Mouse (Mus musculus): ENCODE data around the gene Kcnip1.
A peak's percentile ranks its signal among the peaks of the same experiment; 100 is the strongest.

Gene Kcnip1

DNA sequence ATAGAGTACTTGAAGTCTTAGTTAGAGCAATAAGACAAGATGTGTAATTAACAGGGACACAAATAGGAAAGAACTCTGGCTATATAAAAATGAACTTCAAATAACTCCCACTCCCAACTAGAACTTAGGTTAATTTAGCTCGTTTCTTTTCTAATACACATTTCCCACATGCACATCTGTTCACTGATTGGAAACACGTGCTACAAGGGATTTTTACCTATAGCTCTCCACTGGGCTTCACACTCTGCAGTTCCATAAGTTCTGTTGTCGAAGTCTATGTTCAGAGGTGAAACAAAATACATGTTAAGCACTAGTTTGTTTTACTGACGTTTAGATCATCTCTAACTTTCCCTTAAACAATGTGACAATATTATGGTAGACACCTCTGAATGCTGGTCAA is 12.8 kb downstream of the Kcnip1 start:
- no peak for DNase-seq

DNA sequence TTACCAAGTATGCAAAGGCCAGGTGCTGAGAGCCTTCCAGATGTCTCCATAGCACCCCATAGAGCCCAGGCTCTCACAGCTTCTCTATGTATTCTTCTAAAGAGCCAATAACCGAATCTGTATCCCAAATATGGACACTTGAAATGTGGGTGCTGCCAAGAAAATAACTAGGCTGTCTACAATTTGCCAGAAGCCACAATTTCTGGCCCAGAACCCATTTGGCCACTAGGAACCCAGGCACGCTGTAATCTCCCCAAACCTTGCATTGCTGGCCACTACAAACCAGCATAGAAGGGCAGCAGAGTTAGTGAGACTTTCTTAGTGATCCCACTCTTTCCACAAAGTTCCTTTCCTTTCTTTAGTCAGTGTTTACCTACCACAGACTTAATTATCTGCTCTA is 17.8 kb downstream of the Kcnip1 start:
- DNase-seq: no peak

DNA sequence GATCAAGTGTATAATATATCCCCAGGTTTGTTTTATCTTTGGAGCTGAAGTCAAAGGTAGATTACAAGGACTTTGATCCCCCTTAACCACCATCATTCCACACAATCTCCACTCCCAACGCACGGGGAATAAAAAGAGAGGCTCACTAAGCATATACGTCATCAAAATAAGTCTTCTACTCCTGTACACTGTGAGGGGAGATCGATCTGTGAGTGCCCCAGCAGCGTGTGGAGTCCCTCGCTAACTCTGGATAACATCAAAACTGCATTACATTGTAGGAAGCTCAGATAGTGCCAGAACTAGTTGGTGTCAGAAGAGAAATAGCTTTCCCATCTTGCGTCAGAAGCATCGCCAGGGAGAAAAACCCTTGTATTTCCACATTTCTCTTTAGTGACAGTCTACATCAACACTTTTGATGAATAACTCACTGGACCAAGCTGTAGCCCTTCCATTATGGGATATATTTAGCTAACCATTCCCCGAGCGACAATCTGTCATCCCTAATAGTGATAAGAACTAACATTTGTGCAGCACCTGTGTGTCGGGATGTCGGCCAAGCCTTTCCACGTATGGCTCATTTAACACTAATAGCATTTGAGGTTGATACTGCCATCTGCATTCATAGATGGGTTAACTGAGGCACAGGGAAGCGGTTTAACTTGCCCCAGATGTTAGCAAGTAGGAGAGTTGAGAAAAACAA is 18.5 kb downstream of the Kcnip1 start:
- no peak for DNase-seq

DNA sequence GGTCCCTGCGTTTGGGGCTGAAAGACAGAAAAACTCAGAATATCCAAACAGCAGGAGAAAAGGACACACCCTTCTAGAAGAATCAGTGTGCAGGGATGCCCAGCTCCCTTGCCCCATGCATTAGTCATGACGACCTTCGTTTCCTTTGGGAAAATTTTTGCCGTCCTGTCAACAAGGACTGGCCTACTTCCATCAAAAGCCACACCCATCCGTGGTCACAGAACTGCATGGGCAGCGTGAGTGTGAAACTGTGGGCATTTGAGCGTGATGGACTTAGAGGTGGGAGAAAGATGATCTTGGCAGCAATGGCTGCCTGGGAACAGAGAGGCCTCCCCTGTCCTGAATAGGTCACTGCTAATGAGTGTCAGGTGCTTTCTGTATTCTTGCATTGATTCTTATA is 20.8 kb downstream of the Kcnip1 start:
- DNase-seq: no peak

DNA sequence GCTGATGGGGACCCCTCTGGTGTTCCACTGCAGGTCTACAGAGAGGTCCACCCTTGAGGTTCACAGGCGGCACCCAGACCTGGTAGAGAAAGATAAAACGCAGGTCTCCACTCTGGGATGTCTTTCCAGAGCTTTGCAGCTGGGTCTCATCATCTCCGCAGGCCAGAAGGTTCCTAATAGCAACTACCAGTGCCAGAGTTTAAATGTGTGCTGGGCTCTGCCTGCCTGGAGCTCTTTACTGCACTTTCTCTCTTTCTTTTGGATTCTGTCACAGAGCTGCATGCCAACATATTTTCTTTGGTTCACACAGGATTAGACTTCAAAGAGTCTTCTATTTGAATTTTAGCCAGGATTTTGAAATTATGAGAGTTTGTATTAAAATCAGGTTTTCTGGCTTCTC is 23.8 kb downstream of the Kcnip1 start:
- peak; percentile 25 for DNase-seq

DNA sequence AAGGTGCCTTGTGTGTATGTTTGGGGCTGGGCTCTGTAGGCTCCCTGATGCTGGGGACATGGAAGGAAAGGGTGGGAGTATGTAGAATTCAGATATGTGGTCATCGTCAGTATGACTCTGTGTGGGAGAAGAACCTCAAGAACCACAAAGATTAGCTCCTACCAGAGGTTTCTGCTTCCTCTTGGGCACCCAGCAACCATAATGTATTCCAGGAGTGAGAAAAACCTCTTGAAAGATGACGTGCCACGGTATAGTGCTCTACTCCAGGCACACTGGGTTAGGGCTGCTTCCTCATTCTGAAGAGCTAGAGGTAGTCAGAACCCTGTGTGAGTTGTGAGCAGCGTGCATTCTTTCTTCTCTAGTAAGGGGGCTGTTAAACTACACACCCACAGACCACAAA is 25.2 kb downstream of the Kcnip1 start:
- no peak for DNase-seq

DNA sequence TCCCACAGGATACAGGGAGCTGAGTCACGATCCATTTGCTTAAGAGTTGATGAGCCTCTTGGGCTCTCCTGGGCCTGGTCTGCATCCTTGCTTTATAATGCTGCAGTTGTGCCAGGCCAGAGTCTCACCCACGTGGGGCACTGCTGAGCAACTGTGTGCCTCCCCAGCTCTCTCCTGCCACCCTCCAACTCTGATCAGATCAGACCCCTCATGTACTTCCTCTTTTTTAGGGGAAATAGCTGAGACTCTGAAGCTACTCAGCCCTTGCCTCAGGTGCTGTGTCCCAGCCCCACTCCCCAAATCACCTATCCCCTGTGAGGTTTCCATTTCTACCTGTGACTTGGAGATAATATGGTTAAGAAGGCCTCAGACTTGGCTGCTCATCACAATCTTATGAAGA is 27.6 kb downstream of the Kcnip1 start:
- DNase-seq: no peak

DNA sequence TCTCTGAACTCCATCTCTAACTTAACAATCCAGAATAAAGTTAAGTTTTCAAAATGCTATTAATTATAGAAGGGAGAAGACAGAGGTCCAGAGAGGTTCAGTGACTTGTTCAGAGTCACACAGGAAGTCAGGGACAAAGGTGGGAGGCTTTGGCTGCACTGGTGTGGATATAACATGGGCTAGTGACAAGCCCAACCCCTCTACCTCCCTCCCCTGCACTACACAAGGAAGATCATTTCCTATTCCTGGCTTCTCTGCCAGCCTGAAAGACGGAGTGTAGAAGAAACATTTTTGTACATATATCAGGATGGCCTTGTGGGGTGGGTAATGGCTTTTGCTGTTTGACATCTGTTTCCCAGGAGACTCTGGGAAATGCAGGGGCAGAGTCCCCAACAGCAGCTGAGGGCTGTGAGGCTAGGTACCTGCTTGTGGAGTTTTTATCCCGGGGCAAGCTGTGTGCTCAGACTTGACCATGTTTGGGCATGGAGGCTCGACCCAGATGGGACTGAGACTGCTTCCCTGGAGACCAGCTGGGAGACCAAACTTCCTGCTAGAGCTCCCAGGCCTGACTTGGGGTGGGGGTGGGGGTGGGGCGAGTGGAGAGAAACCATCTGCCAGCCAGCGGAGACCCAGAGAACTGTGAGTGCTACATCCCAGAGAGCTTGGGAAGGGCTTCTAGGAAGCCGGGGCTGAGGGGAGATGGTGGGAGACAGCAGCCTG is 30.1 kb downstream of the Kcnip1 start, which contains the start of gene Kcnmb1:
TSS of gene Kcnmb1 (plus strand) at position 326 of the 720 bp plus-strand sequence.
- DNase-seq: peak; percentile 32

DNA sequence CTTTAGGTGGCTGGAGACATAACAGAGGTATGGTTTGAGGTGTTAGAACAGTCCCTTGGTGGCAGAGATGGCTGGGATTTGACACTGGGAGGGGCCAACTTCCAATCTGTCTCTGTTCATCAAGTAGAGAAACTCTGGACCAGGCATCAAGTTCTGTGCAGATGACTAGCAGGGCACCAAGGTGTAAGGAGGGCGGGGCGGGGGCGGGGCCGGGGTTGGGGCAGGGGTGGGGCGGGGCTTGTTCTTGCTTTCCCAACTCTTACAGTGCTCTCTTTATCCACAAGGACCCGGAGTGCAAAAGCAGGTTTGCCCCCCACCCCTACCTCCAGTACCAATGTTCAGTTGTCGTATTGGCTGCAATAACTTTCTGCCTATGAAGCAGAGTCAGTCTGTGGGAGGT is 30.8 kb downstream of the Kcnip1 start:
- no peak for DNase-seq

DNA sequence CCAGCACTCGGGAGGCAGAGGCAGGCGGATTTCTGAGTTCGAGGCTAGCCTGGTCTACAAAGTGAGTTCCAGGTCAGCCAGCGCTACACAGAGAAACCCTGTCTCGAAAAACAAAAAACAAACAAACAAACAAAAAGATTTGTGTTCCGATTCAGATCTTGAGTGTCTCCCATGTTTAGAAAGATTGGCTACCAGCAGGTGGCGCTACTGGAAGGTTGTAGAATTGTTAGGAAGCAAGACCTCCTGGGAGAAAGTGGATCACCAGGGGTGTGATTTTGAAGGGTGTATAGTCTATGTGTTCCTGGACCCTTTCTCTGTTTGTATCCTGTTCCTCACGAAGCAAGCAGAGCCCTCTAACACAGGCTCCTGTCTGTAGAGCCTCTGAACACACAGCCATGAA is 34.2 kb downstream of the Kcnip1 start:
- peak; percentile 72 for DNase-seq

DNA sequence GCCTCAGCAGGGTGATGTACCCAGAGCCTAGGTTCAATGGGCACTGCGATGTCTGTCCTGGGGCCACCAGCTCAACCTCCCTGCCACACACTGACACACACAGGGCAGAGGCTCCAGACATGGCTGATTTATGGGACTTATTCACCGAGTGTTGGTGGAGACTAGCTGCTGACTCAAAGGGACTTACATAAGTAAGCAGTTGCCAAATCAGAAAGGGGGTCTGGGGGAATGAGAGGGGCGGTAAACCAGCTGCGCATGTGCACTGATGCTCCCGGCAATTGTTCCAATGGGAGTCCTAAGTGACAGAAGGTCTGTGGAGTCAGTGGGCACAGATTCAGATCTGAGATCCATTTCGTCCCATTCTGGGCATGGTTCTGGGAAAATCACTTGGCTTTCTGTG is 35.4 kb downstream of the Kcnip1 start:
- DNase-seq: no peak

DNA sequence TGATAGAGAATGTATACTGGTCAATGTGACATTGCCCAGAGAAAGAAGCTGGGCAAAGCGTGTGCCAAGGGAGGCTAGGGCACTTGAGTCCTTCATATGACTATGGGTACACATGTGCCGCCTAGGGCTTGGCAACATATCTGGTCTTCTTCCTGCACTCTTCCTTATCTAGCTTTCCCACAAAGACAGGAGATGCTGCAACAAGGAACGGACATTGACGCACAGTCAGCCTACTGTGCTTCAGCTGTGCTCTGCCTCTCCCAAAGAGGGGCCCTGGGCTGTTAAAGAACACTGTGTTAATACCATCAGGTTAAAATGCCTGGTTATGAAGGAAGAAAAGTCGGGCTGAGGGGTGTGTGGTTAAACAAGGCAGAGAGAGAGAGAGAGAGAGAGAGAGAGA is 36.3 kb downstream of the Kcnip1 start:
- DNase-seq: no peak

DNA sequence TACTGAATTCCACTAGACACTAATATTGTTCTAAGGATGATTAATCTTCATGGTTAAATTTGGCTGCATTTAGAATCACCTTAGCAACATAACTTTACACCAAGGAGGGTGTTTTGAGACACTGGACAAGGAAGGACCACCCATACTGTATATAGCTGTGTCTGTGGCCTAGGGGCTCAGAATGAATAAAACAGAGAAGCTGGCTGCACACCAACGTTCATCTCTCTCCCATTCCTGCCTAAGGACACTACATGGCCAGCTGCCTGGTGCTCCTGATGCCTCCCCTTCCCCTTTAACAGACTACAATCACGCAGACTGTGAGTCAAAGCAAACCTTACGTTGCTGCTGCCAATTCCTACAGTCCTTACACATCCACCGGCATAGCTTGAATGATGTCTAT is 37.0 kb downstream of the Kcnip1 start:
- no peak for DNase-seq

DNA sequence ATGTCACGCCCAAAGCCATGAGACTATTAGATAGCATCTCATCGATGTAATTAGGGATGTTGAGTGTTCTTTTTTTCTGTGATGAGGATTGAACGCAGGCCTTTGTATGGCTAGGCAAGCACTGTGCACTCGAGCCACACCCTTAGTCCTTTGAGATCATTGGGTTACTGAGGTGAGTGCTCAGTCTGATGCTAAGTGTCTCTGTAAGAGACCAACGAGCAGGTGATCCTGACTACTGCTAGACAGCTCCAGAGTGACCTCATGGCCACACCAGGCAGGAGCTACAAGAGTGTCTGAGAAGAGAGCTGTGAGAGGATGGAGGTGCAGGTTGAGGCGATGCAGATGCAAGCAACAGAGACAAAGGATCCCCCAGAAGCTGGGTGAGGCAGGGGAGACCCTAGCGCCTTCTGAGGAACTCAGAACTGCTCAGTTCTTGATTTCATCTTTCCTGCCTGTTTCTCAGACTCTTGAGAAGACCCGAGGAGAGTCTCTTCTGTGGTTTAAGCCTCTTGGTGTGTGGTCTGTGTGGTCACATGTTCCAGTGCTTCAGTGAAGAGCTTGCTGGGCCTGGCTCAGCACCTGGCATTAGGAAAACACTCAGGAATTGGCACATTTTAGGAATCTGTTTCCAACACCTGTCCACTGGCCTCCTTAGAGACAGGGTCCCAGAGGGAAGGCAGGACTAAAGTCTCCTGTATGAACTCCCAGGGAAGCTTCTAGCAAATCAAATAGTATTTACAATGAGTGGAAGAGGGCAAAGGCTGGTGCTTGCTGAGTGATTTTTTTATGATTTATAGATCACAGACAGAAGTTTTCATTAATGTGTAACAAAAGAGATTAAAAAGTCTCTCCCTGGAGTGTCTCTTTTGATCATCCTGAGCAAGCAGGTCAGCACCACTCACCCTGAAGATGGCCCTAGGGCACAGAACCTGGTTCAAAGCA is 41.0 kb downstream of the Kcnip1 start:
- peak; percentile 50 for DNase-seq

DNA sequence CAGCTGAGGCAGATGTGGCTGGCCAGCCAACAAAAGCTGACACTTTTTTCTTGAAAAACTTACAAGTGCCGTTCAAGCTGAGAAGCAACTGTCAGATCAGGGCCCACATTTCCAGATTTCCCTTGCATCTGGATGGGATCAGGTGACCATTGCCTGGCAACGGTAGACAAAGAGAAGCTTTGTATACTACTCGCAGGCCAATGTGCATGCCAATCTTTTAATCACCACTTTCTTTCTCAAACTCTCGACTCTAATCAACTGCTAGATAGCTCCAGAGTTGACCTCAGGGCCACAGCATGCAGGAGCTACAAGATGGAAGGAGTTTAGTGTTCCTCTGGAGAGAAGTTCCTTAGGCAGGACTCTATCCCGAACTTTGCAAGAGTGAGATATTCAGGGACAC is 41.8 kb downstream of the Kcnip1 start:
- no peak for DNase-seq

DNA sequence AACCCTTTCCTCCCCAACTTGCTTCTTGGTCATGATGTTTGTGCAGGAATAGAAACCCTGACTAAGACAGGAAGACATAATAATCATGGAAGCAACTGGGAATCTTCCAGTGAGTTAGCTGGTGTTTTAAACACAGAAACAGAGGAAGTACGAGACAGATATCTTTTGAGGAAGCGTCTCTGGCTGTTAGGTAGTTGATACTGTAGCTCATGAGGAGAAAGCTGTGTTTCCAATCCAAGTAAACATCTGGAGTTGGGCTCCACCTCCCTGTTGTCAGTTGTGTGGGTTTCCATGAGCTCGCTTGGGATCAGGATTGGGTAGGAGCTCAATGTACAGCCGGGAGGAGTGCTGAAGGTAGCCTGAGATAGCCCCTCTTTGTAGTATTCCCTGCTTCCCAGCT is 46.5 kb downstream of the Kcnip1 start:
- DNase-seq: no peak

DNA sequence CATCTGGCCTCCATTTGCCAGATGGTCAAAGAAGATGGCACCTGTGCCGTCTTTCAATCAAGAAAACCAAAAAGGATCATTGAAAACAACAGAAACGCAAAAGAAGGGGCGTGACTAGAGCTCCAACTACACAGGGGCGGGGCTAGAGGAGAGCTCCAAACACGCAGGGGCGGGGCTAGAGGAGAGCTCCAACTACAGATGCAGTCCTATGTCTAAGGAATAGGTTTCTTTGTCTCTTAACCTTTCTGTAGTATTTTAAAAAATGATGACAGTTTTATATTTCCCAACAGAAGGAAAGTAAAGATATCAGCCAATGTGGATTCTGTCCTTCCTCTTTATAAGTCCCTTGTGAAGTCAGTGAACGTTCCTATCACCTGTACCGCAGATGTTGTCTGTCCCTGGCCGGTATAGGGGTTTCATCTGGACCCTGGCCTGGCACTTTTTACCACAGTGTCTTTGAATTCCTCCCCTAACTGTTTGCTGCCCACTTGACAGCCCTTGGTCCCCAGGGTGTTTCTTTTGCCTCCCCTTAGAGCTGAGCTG is 48.1 kb downstream of the Kcnip1 start:
- DNase-seq: no peak

DNA sequence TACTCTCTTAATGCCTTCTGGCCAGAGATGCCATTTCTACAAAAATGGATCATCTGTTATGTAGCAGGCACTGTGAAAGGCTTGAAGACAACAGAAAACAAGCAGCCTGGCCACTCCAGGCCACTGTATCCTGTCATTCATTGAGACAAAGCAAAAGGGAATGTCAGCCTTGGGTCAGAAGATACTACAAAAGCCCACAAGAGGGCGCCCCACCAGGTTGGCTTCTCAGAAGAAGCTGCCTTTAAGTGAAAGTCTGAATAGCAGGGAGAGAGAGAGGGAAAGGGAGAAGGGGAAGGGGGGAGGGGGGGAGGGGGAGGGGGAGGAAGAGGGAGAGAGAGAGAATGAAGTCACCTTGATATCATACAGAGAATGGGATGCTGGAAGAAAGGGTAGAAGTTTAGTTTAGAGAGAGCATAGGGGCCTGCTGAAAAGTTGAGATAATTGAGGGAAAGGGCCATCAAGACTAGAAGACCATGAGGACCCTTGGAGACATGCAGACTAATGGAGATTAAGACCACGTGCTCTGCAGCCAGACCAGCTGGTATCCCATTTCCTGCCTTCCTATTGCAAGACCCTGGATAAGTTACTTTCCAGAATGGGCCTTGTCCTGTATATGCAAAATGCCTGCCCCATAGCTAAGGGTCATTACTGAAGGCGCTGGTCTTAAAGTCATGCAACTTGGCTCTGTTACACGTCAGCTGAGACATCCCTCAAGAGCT is 48.7 kb downstream of the Kcnip1 start:
- DNase-seq: no peak

DNA sequence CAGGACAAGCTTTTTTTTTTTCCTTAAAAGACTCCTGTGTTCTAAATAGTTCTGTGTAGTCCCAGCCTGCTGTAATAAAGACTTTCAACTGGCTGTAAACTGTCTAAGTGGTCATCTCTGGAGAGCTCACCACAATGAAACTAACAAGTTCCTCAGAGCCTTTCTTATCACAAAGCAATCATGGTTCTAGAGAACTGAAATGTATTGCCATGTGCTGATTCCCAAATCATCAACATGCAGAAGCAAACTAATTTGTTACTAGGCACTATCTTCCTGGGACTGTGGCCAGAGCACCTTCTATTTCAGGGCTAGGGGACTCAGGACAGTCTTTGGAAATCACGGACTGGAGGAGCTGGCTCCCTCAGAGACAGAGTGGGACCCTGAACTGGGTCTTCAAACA is 49.4 kb downstream of the Kcnip1 start:
- no peak for DNase-seq

DNA sequence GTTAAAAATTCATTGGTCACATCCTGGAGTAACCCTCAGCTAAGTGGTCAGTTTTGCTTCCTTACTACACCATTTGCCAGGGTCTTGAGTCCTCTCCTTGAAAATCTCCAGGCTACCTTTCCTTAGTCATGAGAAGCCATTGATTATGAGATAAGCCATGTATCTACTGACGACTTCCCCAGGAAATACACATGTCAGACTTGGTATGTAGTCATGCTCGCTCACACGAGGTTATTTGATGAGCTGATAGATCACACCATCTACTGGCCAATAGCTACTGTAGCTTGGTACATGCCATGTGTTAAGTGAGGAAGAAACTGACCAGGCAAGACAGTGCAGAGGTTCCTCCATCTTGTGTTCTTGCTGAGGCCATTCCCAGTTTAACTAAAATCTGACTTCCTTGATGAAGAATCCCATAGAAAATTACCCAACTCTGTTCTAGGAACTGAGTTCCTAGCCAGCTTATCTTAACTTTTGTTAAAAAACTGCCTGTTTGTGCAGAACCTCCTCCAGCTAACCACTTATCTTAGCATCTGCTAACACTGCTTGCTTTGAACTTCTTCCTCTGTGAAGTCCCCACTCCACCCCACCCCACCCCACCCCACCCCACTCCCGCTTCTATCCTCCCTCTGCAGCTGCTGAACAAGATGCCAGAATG is 53.4 kb downstream of the Kcnip1 start:
- no peak for DNase-seq

DNA sequence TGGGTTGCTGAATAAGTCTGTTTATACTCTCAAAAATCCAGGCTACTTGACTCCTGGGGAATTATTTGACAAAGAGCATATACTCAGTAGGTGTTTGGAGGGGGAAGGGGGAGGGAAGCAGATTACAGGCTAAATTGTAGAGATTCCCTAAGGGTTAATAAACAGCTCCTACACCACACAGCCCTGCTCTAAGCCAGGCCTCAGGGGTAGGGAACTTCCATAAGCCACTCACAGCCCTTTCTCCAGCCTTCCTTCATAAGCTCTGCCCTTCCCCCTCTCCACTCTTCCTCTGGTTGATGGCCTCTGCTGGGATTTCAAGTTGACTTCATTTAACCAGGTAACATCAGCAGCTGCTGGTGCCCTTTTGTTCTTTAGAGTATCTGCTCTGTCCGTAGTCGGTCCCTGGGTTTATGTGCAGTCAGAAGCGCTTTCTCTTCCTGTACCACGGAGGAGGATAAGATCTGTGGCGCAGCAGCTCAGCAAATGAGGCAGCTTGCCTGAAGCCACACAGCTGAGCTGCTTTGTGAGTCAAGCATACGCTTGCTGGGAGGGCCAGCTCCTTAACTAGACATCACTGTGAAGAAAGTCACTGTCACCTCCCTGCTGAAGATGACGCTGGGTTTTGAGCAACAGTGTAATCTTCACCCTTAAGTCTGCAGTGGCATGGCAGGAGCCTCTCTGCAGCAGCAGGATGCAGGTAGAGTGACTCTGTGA is 54.2 kb downstream of the Kcnip1 start:
- DNase-seq: no peak

Measured in lung, postnatal 36 days (tissue).